Mouse (Mus musculus): Measurements from ENCODE around the gene Dmd.

DNA sequence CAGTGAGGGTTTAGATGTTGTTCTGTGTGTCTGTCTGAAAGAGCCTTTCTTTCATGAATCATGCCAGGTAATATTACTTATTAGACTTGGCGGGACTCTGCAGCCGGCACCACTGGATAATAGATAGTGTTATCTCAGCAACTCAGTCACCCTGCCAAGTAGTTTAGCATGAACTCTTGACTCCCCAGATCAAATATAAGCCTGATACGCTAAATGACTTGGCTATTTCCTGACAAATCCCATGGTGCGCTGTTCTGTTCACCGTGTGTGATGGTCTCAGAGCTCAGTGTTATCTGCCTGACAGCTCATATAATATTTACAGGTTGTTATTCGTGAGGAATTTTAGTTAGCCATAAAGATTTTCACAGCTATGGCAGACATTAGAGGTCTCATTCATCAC, 2012.3 kb downstream of the Dmd start:
- TF ChIP-seq POLR2A (IDR thresholded peaks at IDR 0.05; ENCODE audit: control insufficient read depth, extremely low read depth, insufficient read depth, low read length, poor library complexity) (no peak), CTCF (IDR thresholded peaks at IDR 0.05; ENCODE audit: borderline replicate concordance, control insufficient read depth, extremely low read depth, insufficient read depth, low read length, poor library complexity) (no peak)
